Mouse (Mus musculus): ENCODE results near the gene Dnm3. TPM values are rescaled to one million over a fixed set of nuclear protein-coding genes. Genes with fewer than 3 reads are reported as not detected.

The Dnm3 gene
- polyA plus RNA-seq, 1 experiment from 2014 or later: 30.4 TPM

GRCm38 (mm10) chr1:162100961-162101830 is 376.6 kb downstream of the Dnm3 start:
- no peaks in the 10 kb centered on the region for H3K4me1 ChIP-seq
- 76% methylated on average over 10 of the region's 10 CpGs for WGBS
- no peaks in the 10 kb centered on the region for H3K27me3 ChIP-seq
- H3K27ac ChIP-seq (replicated peaks): no peak overlapping the region
- H3K4me3 ChIP-seq: no peak overlapping the region
- H3K36me3 ChIP-seq: no peaks in the 10 kb centered on the region
- H3K4me2 ChIP-seq (replicated peaks): no peak overlapping the region
- ATAC-seq (replicated peaks): no peak
- no peaks in the 10 kb centered on the region for H3K9me3 ChIP-seq
- H3K9ac ChIP-seq (replicated peaks): no peak overlapping the region

DNA sequence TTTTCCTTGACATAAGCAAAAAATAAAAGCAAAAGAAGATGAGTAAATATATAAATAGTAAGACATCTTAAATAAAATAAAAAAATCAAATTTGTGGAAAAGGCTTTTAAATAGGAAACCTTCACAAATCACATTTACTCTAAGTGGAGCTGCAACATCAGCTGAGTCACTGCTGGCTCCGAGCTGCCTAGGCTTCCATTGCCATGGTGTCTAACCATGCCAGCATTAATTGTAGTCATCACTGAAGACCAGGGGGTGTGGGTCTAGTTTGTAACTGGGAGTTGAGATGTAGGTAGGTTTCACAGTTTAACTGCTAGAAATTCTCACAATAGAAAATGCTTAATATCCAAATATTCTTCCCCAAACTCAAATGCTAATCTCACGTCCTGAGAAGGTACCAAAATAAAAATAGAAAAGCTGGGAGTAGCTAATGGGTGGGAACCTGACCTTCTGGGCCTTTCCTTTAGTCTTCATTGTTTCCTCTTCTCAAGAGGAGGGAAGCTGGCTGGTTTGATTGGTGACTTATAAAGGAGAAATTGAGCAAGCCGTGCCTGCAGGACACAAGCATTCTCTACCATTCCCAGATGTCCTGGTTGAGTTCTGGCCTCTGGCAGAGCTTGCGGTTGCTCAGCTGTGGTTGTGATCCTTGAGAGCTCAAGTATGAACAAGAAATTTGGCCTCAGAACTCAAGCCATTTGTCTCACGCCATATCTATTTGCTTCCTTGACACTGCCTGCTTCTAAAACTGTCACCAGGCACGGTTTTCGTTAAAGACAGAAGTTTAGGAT is 377.6 kb downstream of the Dnm3 start:
- Histone ChIP-seq H3K27ac (replicated peaks) (no peak overlapping the region), H3K36me3 (no peaks in the 10 kb centered on the region), H3K4me2 (replicated peaks) (no peak overlapping the region), H3K27me3 (no peaks in the 10 kb centered on the region), H3K4me3 (no peak overlapping the region), H3K9ac (replicated peaks) (no peak overlapping the region), H3K4me1 (no peaks in the 10 kb centered on the region), H3K9me3 (no peaks in the 10 kb centered on the region)
- no peak for ATAC-seq (replicated peaks)
- WGBS: 83% methylated on average over 7 of the region's 7 CpGs

GRCm38 (mm10) chr1:162099203-162099602 is 378.6 kb downstream of the Dnm3 start:
- ATAC-seq (replicated peaks): no peak
- Histone ChIP-seq H3K4me2 (replicated peaks) (no peak overlapping the region), H3K9me3 (no peaks in the 10 kb centered on the region), H3K9ac (replicated peaks) (no peak overlapping the region), H3K27me3 (no peaks in the 10 kb centered on the region), H3K36me3 (no peaks in the 10 kb centered on the region), H3K27ac (replicated peaks) (no peak overlapping the region), H3K4me1 (no peaks in the 10 kb centered on the region), H3K4me3 (no peak overlapping the region)
- 86% methylated on average over 3 of the region's 3 CpGs for WGBS

GRCm38 (mm10) chr1:162094523-162095272 is 383.1 kb downstream of the Dnm3 start:
- ATAC-seq (replicated peaks): no peak
- Histone ChIP-seq H3K27ac (replicated peaks) (no peak overlapping the region), H3K27me3 (no peaks in the 10 kb centered on the region), H3K9me3 (no peaks in the 10 kb centered on the region), H3K36me3 (no peaks in the 10 kb centered on the region), H3K4me2 (replicated peaks) (no peak overlapping the region), H3K9ac (replicated peaks) (no peak overlapping the region), H3K4me3 (no peak overlapping the region), H3K4me1 (no peaks in the 10 kb centered on the region)
- 86% methylated on average over 8 of the region's 8 CpGs for WGBS

- H3K27me3 ChIP-seq: no peaks in the 10 kb centered on the region
- H3K4me1 ChIP-seq: no peaks in the 10 kb centered on the region
- ATAC-seq (replicated peaks): no peak
- H3K36me3 ChIP-seq: no peaks in the 10 kb centered on the region
- H3K9ac ChIP-seq (replicated peaks): no peak overlapping the region
- no peak overlapping the region for H3K4me3 ChIP-seq
- H3K4me2 ChIP-seq (replicated peaks): no peak overlapping the region
- no peak overlapping the region for H3K27ac ChIP-seq (replicated peaks)
- 83% methylated on average over 9 of the region's 9 CpGs for WGBS
- H3K9me3 ChIP-seq: no peaks in the 10 kb centered on the region
Measured at GRCm38 (mm10) chr1:162093806-162094522, 383.9 kb downstream of the Dnm3 start.

- no peak overlapping the region for H3K4me2 ChIP-seq (replicated peaks)
- no peaks in the 10 kb centered on the region for H3K9me3 ChIP-seq
- no peak overlapping the region for H3K9ac ChIP-seq (replicated peaks)
- H3K27me3 ChIP-seq: no peaks in the 10 kb centered on the region
- no peaks in the 10 kb centered on the region for H3K36me3 ChIP-seq
- H3K4me1 ChIP-seq: no peaks in the 10 kb centered on the region
- 74% methylated on average over 3 of the region's 3 CpGs for WGBS
- ATAC-seq (replicated peaks): no peak
- no peak overlapping the region for H3K4me3 ChIP-seq
- H3K27ac ChIP-seq (replicated peaks): no peak overlapping the region
Measured at GRCm38 (mm10) chr1:162092899-162093659, 384.8 kb downstream of the Dnm3 start.

DNA sequence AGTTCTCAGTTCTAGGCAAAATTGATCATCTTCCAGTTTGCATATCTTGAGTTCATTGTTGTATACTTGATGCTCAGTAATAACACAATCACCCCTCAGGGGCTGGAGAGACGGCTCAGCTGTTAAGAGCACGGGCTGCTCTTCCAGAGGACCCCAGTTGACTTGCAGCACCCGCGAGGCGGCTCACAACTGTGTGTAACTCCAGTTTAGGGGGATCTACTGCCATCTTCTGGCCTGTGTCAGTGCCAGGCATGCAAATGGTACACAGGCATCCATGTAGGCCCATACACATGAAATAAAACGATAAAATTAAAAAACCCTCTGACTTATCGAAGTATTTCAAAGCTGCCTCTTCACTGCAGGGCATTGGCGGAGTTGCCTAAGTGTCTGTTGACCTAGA is 385.4 kb downstream of the Dnm3 start:
- Histone ChIP-seq H3K4me2 (replicated peaks) (no peak overlapping the region), H3K9me3 (no peaks in the 10 kb centered on the region), H3K4me1 (no peaks in the 10 kb centered on the region), H3K27ac (replicated peaks) (no peak overlapping the region), H3K36me3 (no peaks in the 10 kb centered on the region), H3K27me3 (no peaks in the 10 kb centered on the region), H3K9ac (replicated peaks) (no peak overlapping the region), H3K4me3 (no peak overlapping the region)
- no peak for ATAC-seq (replicated peaks)
- WGBS: 90% methylated on average over 8 of the region's 8 CpGs

DNA sequence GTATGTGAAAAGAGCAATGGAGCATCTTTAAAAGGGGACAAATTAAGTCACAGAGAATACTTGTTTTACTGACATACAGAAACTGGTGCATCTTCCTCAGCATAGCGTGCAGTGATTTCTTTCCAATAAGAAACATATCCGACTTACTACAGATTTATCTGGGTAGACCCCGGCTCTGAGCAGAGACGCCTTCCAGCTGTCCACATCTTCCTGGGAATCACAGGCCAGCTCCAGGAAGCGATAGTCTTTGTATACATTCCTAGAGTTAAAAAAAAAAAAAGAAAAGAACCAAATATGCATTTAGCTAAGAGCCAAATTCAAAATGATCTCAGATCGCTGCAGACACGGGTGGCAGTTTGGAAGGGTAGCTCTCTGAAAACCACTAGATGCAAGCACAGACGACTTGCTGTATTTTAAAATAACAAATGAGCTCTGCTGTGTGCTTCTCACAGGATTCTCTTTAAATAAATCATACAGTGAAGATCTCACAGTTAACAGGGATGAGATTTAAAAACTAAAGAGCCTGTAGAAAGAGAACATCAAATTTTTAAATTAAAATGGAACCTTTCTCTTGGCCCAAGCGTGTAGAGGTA is 393.9 kb downstream of the Dnm3 start:
- Histone ChIP-seq H3K4me3 (no peak overlapping the region), H3K4me1 (no peaks in the 10 kb centered on the region), H3K27me3 (no peaks in the 10 kb centered on the region), H3K9me3 (no peaks in the 10 kb centered on the region), H3K27ac (replicated peaks) (no peak overlapping the region), H3K4me2 (replicated peaks) (no peak overlapping the region), H3K9ac (replicated peaks) (no peak overlapping the region), H3K36me3 (no peaks in the 10 kb centered on the region)
- ATAC-seq (replicated peaks): no peak
- 83% methylated on average over 9 of the region's 9 CpGs for WGBS

DNA sequence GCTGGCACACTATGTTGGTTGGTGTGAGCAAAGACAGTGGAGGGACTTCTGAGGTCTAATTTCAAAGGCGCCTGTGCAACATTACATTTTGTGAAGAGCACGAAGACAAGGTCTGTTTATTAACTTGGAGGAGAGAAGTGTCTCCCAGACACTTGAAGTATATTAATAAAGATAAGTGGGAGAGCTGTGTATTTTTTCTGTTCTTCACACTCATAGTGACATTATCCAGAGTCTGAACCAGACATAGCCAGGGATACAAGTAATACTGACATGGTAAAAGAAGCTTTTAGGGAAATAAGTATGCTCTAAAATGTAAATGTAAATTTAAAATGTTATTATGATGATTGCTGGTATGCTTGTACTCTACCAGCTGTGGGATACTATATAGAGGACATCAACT is 394.5 kb downstream of the Dnm3 start:
- H3K27me3 ChIP-seq: no peaks in the 10 kb centered on the region
- H3K9me3 ChIP-seq: no peaks in the 10 kb centered on the region
- H3K36me3 ChIP-seq: no peaks in the 10 kb centered on the region
- no peak overlapping the region for H3K4me2 ChIP-seq (replicated peaks)
- ATAC-seq (replicated peaks): no peak
- no peak overlapping the region for H3K4me3 ChIP-seq
- WGBS: 88% methylated on average over 2 of the region's 2 CpGs
- H3K27ac ChIP-seq (replicated peaks): no peak overlapping the region
- H3K9ac ChIP-seq (replicated peaks): no peak overlapping the region
- H3K4me1 ChIP-seq: no peaks in the 10 kb centered on the region

DNA sequence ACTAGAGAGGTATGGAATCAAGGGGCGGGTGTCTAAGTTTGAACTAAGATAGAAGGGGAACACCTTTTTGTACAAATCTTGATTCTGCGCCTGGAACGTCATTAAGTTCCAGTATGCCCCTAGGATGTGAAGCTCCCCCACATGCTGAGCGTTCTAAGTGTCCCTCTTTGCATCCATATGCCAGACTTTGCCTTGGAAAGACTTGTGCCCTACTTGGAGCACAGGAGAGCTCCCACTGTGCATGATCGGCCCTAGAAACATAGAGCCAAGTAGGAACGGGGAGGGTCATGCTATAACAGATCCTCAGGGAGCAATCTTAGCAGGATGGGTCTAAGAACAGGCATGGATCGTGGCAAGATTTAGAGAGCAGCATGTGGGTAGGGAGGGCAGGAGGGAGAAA is 395.1 kb downstream of the Dnm3 start:
- ATAC-seq (replicated peaks): no peak
- Histone ChIP-seq H3K4me3 (no peak overlapping the region), H3K9ac (replicated peaks) (no peak overlapping the region), H3K36me3 (no peaks in the 10 kb centered on the region), H3K4me1 (no peaks in the 10 kb centered on the region), H3K4me2 (replicated peaks) (no peak overlapping the region), H3K9me3 (no peaks in the 10 kb centered on the region), H3K27ac (replicated peaks) (no peak overlapping the region), H3K27me3 (no peaks in the 10 kb centered on the region)
- WGBS: 89% methylated on average over 7 of the region's 7 CpGs
